Mouse (Mus musculus) testis, adult 2 months (tissue): ENCODE data around the gene Akr7a5.

Source experiments
- CTCF ChIP-seq: fragments of 200-500 bp; IDR thresholded peaks from 2 replicates; pipeline ENCODE4 v1.5.1; 2012; ENCODE audit warnings: low read depth, mild to moderate bottlenecking, inconsistent platforms, low read length, moderate library complexity; ENCODE audit not compliant: control insufficient read depth, insufficient read depth, insufficient replicate concordance
- POLR2A ChIP-seq: fragments of 200-500 bp; IDR thresholded peaks from 2 replicates; pipeline ENCODE4 v1.6.1; 2012; ENCODE audit warnings: low read depth, mild to moderate bottlenecking, inconsistent platforms, low read length, moderate library complexity; ENCODE audit not compliant: control insufficient read depth

- TF ChIP-seq CTCF, result no peak
- TF ChIP-seq POLR2A, result no peak
These were observed 5.0 kb upstream of the Akr7a5 start for GRCm38 (mm10) chr4:139305521-139305920.
